Mouse (Mus musculus): ENCODE measurements around the gene Vars. TPM values are rescaled to one million over a fixed set of nuclear protein-coding genes. Genes with fewer than 3 reads are reported as not detected.
"Not testable (repeated sequence)": the region's sequence is repeated elsewhere in the genome, so short reads cannot be mapped to it uniquely, and the experiment has no call there.

Vars gene
- total RNA-seq (2021): 10 to 100 TPM; 29.4 to 31.2 TPM
- long read RNA-seq, experiment 1, full-length matches to known transcripts: 7 of 24 reads
- long read RNA-seq, experiment 1, partial matches to known transcripts: 12 of 24 reads
- long read RNA-seq, experiment 1, other reads (novel, unspliced or antisense): 5 of 24 reads
- long read RNA-seq, experiment 2, full-length matches to known transcripts: 26 of 48 reads
- long read RNA-seq, experiment 2, partial matches to known transcripts: 18 of 48 reads
- long read RNA-seq, experiment 2, other reads (novel, unspliced or antisense): 4 of 48 reads

DNA sequence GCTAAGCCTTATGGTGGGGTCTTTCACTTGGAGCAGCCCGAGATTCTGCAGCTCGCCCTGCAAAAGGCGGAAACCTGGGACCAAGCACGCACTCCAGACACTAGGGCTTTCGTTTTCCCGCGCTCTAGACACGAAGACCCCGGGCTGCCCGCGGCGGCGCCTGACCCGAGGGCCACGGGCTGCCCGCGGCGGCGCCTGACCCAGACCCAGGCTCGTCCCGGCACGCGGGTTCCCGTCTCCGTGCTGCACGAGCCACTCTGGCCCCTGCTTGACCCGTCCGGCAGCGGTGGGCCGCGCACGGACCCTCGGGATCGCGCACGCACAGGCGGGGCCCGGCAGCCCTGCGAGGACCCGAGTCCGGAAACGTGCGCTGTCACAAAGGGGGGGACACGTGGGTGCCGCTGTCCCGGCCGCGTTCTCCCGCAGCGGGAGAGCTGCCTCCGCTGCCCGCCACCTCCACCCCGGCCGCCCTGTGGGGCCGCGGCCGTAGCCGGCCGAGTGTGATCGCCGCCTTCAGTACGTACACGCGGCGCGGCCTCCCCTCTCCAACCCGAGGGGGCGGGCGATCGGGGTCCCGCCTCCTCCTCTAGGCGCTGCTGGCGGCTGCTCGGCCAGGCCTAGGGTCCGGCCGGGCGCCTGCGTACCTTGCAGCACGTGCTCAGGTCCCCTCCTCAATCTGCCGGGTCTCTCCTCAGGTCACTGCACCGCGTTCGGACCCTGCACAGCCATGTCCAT lies at the start of gene Vars:
Vars (plus strand) TSS at position 271 of the 735 bp plus-strand sequence.
- peak; percentile 88 for DNase-seq

DNA sequence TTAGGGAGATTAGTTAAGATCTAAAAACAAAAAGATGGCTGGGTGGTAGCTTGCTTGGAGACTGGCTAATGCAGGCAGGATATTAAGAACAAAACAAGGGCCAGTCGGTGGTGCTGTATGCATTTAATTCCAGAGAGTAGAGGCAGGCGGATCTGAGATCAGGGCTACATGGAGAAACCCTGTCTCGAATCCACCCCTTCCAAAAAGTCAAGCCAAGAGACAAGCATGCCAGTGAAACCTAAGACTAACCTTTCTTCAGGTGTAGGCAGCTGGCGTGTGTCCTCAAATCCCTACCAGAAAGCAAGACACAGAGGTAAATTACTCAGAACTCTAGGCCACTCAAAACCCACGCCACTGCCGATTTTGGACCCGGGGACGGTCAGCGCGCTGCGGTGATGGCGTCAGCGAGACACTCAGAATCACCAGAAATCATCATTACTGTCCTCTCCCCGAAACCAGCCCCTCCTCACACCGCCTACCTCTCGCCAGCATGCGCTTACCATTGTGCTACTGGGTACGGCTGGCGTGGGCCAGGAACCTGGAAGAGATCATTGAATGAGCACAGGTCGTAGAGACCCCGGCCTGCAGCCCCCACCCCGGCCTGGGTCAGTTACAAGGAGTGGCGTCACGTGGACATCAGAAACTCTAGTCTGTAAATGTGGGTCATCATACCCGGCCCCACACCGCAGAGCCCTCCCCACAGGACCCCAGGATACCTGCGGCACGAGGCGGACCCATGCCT lies 49.0 kb upstream of the Vars start:
- no peak for DNase-seq

DNA sequence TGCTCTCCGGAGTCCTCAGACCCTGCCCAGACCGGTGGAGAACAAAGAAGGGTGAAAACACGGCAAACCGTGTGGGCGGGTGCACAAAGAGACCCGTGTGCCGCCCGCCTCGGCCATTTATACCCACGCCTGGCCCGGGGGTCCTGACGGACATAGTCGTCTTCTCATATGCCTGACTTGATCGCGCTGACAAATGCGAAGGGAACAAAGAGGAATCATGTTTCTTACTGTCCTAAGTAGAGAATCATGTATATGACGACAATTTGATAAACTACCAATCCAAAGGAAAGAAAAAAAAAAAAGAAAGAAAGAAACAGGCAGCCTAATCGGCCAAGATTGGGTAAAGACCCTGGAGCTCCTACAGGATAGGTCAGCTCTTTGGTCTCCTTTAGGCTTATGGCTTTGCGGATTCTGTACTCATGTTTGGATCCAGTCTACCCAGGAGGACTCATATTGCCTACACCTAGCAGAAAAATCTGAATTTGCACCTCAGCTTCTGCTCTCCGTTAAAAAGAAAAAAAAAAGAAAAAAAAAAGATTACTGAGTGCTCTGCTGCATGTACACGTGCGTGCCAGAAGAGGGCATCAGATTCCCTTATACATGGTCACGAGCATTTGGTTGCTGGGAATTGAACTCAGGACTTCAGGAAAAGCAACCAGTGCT lies 48.3 kb upstream of the Vars start:
- peak; percentile 63 for DNase-seq

DNA sequence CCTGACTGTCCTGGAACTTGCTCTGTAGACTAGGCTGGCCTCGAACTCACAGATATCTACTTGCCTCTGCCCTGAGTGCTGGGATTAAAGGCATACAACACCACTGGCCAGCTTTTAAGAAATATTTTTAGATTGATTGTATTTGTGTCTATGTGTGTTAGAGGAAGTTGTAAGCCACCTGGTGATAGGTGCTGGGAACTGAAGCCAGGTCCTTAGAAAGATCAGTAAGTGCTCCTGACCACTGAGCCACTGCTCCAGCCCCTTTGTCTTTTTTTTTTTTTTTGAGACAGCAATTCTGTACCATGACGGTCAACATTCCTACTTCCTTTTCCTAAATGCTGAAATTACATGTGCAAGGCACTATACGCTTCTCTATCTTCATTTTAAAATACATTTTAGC lies 47.5 kb upstream of the Vars start:
- no peak for DNase-seq

DNA sequence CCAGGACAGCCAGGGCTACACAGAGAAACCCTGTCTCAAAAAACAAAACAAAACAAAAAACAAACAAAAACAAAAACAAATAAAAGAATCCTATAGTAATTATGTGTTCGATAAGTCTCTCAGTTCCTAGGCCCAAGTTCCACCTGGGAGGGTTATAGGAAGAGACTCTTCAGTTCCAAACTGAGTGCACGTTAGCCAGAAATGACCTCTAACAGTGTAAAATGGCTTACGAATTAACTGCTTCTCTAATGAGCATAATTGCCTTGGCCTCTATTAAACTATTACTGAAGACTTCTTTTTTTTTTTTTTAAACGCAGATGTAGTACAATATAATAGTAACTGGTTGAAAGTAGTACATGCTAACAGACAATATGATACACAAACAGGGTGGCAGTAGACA lies 46.9 kb upstream of the Vars start:
- no peak for DNase-seq

DNA sequence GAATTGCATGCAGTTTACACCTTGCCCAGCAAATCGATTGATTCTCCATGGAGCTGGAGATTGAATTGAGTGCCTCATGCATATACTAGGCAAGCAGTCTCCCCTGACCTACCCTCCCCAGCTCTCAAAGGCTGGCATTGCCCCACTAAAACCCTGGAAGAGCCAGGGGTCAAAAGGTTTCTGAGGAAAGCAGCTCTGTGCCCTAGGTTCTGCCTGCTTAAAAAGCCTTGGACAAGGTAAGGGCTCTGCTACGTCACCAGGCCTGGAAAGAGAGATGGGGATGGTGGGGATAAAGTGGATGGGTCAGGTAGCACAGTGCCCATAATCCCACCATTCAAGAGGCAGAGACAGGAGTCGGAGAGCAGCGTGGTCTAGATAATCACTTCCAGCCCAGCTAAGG lies 46.0 kb upstream of the Vars start:
- no peak for DNase-seq

DNA sequence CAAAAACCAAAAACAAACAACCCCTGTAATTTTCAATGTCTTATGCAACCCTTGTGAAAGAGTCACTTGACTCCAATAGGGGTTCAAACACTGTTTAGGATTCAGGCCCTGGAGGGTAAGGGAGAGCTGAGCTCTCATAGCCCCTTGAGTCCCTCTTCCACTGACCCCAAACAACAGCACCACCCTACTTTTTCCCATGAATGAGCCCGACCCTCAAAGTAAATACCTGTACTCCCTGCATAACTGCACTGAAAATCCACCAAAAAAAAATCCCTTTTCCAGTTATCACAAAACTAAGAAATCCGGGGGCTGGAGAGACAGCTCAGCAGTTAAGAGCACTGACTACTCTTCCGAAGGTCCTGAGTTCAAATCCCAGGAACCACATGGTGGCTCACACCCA lies 44.9 kb upstream of the Vars start:
- DNase-seq: no peak

DNA sequence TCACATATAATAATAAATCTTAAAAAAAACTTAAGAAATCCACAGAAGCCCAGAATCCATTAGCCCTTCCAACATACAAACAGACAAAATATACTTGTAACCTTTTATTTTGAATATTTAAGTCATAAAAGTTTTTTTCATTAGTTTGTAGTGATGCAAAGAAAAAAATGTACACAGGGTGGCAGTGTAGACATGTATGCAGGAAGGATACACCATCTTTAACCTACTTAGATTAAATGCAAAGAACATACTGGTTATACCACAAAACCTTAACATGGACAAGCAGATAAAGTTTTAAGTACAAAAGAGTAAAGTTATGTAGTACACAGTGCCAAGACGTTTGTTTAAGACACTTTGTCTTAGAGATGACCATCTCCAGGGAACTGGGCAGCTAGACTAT lies 44.4 kb upstream of the Vars start:
- DNase-seq: no peak

GRCm38 (mm10) chr17:34957291-34957690 lies 43.5 kb upstream of the Vars start:
- DNase-seq: not testable (repeated sequence)

GRCm38 (mm10) chr17:34957966-34958365 lies 42.8 kb upstream of the Vars start:
- not testable (repeated sequence) for DNase-seq

- DNase-seq: not testable (repeated sequence)
Measured at GRCm38 (mm10) chr17:34958734-34959129, 42.1 kb upstream of the Vars start.

- peak; percentile 85 for DNase-seq
Measured at GRCm38 (mm10) chr17:34959130-34959778, 41.5 kb upstream of the Vars start, which contains the start of gene Hspa1b. TSS of gene Hspa1b (minus strand) at chr17:34959238.

- DNase-seq: no peak
Measured at GRCm38 (mm10) chr17:34959881-34960515, 40.8 kb upstream of the Vars start.

GRCm38 (mm10) chr17:34960702-34961493 lies 39.9 kb upstream of the Vars start:
- no peak for DNase-seq

DNA sequence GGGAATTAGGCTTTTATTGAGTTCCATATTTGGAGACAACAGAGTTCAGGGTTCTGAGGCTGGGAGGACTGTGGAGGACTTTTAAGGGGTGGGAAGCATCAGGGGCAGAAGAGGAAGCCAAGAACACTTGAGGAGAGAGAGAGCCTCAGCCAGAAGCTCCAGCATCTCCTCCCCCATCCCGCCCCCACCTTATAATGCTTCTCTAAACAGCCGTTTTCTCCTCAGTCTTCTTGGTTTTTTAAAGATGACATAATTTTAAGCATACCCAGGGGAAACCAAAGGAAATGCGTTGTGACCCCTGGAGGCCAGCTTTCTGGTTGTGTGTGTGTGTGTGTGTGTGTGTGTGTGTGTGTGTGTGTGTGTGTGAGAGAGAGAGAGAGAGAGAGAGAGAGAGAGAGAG lies 38.7 kb upstream of the Vars start:
- peak; percentile 29 for DNase-seq

DNA sequence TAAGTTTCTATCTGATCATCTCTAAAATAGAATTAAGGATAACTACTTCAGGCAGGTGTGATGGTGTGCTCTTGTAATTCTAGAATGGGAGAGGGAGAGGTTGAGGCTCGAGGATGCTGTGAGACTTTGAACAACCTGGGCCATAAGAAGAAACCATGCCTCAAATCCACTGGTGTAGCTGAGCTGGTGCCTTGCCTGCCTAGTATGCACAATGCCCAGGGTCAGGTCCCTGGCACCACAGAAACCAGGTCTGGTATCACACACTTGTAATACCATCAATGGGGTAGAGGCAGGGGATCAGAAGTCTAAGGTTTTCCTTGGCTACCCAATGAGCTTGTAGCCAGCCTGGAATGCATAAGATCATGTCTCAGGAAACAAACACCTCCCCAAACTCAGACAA lies 37.9 kb upstream of the Vars start:
- no peak for DNase-seq

- DNase-seq: no peak
Measured at GRCm38 (mm10) chr17:34964640-34965049, 36.1 kb upstream of the Vars start.

DNA sequence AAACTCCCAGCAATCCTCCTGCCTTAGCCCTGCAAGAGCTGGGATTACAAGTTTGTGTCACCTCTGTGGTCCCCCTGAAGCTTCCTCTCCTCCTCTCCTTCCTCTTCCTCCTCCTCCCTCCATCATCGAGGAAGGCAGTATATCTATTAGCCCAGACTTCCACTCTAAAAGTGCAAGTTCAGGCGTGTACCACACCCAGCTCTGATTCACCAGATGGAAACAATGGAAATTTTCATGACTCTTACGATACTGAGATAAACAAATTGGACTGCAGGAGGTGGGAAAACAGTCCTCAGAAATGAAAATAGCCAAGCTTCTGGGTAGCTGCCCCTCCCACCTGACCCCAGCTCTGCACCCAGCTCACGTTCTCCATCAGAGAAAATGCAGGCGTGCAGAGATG lies 35.2 kb upstream of the Vars start:
- no peak for DNase-seq

DNA sequence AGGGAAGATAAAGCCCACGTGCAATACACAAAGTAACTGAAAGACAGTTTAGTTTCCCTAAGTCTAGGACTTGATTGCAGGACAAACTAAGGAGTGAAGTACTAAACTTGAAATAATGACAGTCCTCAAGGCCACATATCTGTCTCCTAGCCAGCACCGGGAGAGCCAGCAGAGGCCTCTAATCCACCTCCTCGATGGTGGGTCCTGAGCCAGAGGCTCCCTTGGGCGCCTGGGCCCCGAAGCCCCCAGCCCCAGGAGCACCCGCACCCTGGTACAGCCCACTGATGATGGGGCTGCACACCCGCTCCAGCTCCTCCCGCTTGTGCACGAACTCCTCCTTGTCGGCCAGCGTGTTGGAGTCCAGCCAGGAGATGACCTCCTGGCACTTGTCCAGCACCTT lies 31.0 kb upstream of the Vars start, which contains the start of gene Gm20481:
Gm20481 (plus strand) TSS at position 91 of the 400 bp plus-strand sequence.
- DNase-seq: not testable (repeated sequence)

GRCm38 (mm10) chr17:34970850-34971249 lies 29.9 kb upstream of the Vars start:
- not testable (repeated sequence) for DNase-seq

Measured in gastrocnemius, postnatal 25 days (tissue).